Mouse (Mus musculus) embryonic facial prominence, embryonic 12.5 days (tissue): Measurements from ENCODE around the gene Ly6g. TPM values are rescaled to one million over a fixed set of nuclear protein-coding genes. Genes with fewer than 3 reads are reported as not detected.
"Not testable (repeated sequence)": the region's sequence is repeated elsewhere in the genome, so short reads cannot be mapped to it uniquely, and the experiment has no call there.

ENCODE experiments used
- ATAC-seq: fragments of 200-750 bp; cut with Nextera tagmentation; 2 replicates; pipeline ENCODE4 v1.8.0; 2017; ENCODE audit not compliant: insufficient number of reproducible peaks, insufficient read depth, low FRiP score, low TSS enrichment
- H3K27ac ChIP-seq: fragments of 300-500 bp; sonication (generic); 2 replicates; pipeline ENCODE4 v1.5.1; 2016; ENCODE audit warnings: mild to moderate bottlenecking
- H3K27me3 ChIP-seq: fragments of 300-500 bp; sonication (generic); 2 replicates; pipeline ENCODE4 v1.6.1; 2016; ENCODE audit warnings: mild to moderate bottlenecking, moderate library complexity
- H3K36me3 ChIP-seq: fragments of 300-500 bp; sonication (generic); 2 replicates; pipeline ENCODE4 v1.6.1; 2016; ENCODE audit warnings: mild to moderate bottlenecking
- H3K4me1 ChIP-seq: fragments of 300-500 bp; sonication (generic); 2 replicates; pipeline ENCODE4 v1.6.1; 2016
- H3K4me2 ChIP-seq: fragments of 300-500 bp; sonication (generic); replicated peaks from 2 replicates; pipeline ENCODE4 v1.6.1; 2016; ENCODE audit warnings: mild to moderate bottlenecking, moderate library complexity
- H3K4me3 ChIP-seq: fragments of 300-500 bp; sonication (generic); 2 replicates; pipeline ENCODE4 v1.5.1; 2016; ENCODE audit warnings: mild to moderate bottlenecking
- H3K9ac ChIP-seq: fragments of 300-500 bp; sonication (generic); 2 replicates; pipeline ENCODE4 v1.6.1; 2016; ENCODE audit warnings: mild to moderate bottlenecking, moderate library complexity
- H3K9me3 ChIP-seq: fragments of 300-500 bp; sonication (generic); 2 replicates; pipeline ENCODE4 v1.6.1; 2016; ENCODE audit warnings: mild to moderate bottlenecking, moderate library complexity
- WGBS: fragments of 180-500 bp; shearing (Covaris S2); methylation state at CpG from one replicate; pipeline ENCODE4 v1.1.7; 2016; 5-methylcytosine and 5-hydroxymethylcytosine counted together
- polyA plus RNA-seq: library from polyadenylated mRNA; unstranded; fragments of >200 nt; fragmentation: Nextera tagmentation; extraction: Ambion mirVana; gene quantifications from 2 replicates; pipeline ENCODE4 v1.2.1, GENCODE M21; 2016

The Ly6g gene
- polyA plus RNA-seq, 1 experiment from 2014 or later, result not detected

DNA sequence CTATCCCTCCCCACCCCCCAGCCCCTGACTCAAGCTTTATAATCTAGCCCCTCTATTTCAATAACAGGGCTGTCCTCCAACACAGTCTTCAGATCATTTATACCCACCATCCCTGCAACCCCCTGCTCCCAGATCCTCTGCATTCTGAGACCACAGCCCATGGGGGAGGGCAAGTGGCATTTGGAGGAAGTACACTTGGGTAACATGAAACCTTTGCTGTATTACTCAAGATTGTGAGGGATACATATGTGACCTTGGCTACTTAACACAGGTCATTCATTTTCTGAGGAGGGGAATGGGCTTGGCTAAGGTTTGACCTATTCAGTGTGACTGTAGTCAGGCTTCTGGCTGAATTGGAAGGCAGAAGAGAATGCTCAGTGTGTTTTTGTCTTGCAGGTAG lies 2.0 kb upstream of the Ly6g start:
- Histone ChIP-seq H3K9me3 (no peaks in the 10 kb centered on the region), H3K4me3 (no peak overlapping the region), H3K36me3 (no peaks in the 10 kb centered on the region), H3K4me2 (no peak overlapping the region), H3K27ac (no peak overlapping the region), H3K27me3 (no peaks in the 10 kb centered on the region), H3K4me1 (no peaks in the 10 kb centered on the region), H3K9ac (no peak overlapping the region)
- no peak for ATAC-seq

- no peak overlapping the region for H3K4me2 ChIP-seq
- H3K36me3 ChIP-seq, result no peaks in the 10 kb centered on the region
- 44% methylated on average over 1 of the region's 1 CpGs for WGBS
- no peaks in the 10 kb centered on the region for H3K4me1 ChIP-seq
- H3K9ac ChIP-seq, result no peak overlapping the region
- no peak overlapping the region for H3K4me3 ChIP-seq
- no peak overlapping the region for H3K27ac ChIP-seq
- H3K27me3 ChIP-seq, result no peaks in the 10 kb centered on the region
- H3K9me3 ChIP-seq, result peaks cover 4% of the 10 kb centered on the region; the same call in 1 of the 2 replicates
- no peak for ATAC-seq
These were observed 2.6 kb downstream of the Ly6g start for GRCm38 (mm10) chr15:75157646-75158045.

GRCm38 (mm10) chr15:75175506-75175905 lies 20.5 kb downstream of the Ly6g start:
- H3K4me1 ChIP-seq, result no peaks in the 10 kb centered on the region
- 69% methylated on average over 1 of the region's 1 CpGs for WGBS
- H3K27me3 ChIP-seq, result no peaks in the 10 kb centered on the region
- no peak for ATAC-seq
- no peak overlapping the region for H3K27ac ChIP-seq
- no peaks in the 10 kb centered on the region for H3K9me3 ChIP-seq
- no peak overlapping the region for H3K4me3 ChIP-seq
- H3K4me2 ChIP-seq, result no peak overlapping the region
- no peak overlapping the region for H3K9ac ChIP-seq
- H3K36me3 ChIP-seq, result no peaks in the 10 kb centered on the region

DNA sequence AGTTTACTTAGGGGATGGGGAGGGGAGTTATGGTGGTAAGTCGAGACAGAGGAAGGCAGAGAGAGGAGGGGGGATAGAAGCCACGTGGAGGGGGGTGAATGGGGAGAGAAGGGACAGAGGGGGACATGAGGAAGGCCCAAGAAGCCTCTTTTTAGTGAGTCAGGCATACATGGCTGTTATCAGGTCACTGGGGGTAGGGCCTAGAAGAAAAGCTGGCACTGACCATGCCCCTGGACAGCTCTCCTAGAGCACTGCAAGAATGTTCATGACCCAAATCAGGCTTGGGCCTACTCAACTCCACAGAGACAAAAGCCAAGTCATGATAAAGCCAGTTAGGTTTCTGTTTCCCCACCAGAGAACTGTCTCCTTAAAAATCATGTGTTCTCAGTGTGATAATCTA lies 31.3 kb downstream of the Ly6g start:
- Histone ChIP-seq H3K36me3 (no peaks in the 10 kb centered on the region), H3K27ac (no peak overlapping the region), H3K27me3 (no peaks in the 10 kb centered on the region), H3K4me2 (no peak overlapping the region), H3K4me1 (no peaks in the 10 kb centered on the region), H3K9me3 (no peaks in the 10 kb centered on the region), H3K9ac (no peak overlapping the region), H3K4me3 (no peak overlapping the region)
- ATAC-seq, result no peak
- 18% methylated on average over 2 of the region's 2 CpGs for WGBS

- H3K36me3 ChIP-seq, result no peaks in the 10 kb centered on the region
- no peak overlapping the region for H3K27ac ChIP-seq
- no peaks in the 10 kb centered on the region for H3K4me1 ChIP-seq
- no peak overlapping the region for H3K4me2 ChIP-seq
- H3K4me3 ChIP-seq, result no peak overlapping the region
- no peak for ATAC-seq
- H3K9me3 ChIP-seq, result no peaks in the 10 kb centered on the region
- H3K9ac ChIP-seq, result no peak overlapping the region
- 70% methylated on average over 2 of the region's 2 CpGs for WGBS
- H3K27me3 ChIP-seq, result no peaks in the 10 kb centered on the region
These were observed 34.1 kb downstream of the Ly6g start for GRCm38 (mm10) chr15:75189116-75189515.

- not testable (repeated sequence) for H3K4me3 ChIP-seq, H3K9me3 ChIP-seq, ATAC-seq, H3K36me3 ChIP-seq, H3K27me3 ChIP-seq, H3K27ac ChIP-seq, H3K9ac ChIP-seq, H3K4me2 ChIP-seq, H3K4me1 ChIP-seq
- 33% methylated on average over 2 of the region's 3 CpGs for WGBS
These were observed 35.5 kb downstream of the Ly6g start for GRCm38 (mm10) chr15:75190560-75190959.

Other genes starting within 250 kb of the Ly6g start
- not detected in 2 replicates for gene Ly6i, start 171.8 kb upstream of the Ly6g start, polyA plus RNA-seq
- 0.35 and 0.56 TPM in 2 replicates for gene Ly6a, start 157.2 kb upstream of the Ly6g start, polyA plus RNA-seq
- gene Ly6c1, start 106.4 kb upstream of the Ly6g start, polyA plus RNA-seq, result 1.5 and 1.6 TPM in 2 replicates
- not detected in 2 replicates for gene Ly6c2, start 43.3 kb upstream of the Ly6g start, polyA plus RNA-seq
- not detected in 2 replicates for gene BC025446, start 61.1 kb downstream of the Ly6g start, polyA plus RNA-seq
- gene Ly6f, start 113.2 kb downstream of the Ly6g start, polyA plus RNA-seq, result not detected in 2 replicates